Mouse (Mus musculus) hindbrain, embryonic 13.5 days (tissue): ENCODE results near the gene Tbccd1. TPM values are rescaled to one million over a fixed set of nuclear protein-coding genes. Genes with fewer than 3 reads are reported as not detected.

Source experiments
- ATAC-seq: fragments of 200-750 bp; cut with Nextera tagmentation; 2 replicates; pipeline ENCODE4 v1.8.0; 2017; ENCODE audit warnings: moderate TSS enrichment; ENCODE audit not compliant: low FRiP score
- H3K27ac ChIP-seq: fragments of 300-500 bp; sonication (generic); 2 replicates; pipeline ENCODE4 v1.5.1; 2015; ENCODE audit warnings: inconsistent platforms, mild to moderate bottlenecking, moderate library complexity
- H3K27me3 ChIP-seq: fragments of 300-500 bp; sonication (generic); 2 replicates; pipeline ENCODE4 v1.6.1; 2015; ENCODE audit warnings: mild to moderate bottlenecking, inconsistent platforms
- H3K36me3 ChIP-seq: fragments of 300-500 bp; sonication (generic); 2 replicates; pipeline ENCODE4 v1.6.1; 2015; ENCODE audit warnings: mild to moderate bottlenecking, inconsistent platforms
- H3K4me1 ChIP-seq: fragments of 300-500 bp; sonication (generic); replicated peaks from 2 replicates; pipeline ENCODE4 v1.6.1; 2015; ENCODE audit warnings: inconsistent platforms
- H3K4me2 ChIP-seq: fragments of 300-500 bp; sonication (generic); 2 replicates; pipeline ENCODE4 v1.6.1; 2015; ENCODE audit warnings: inconsistent platforms, mild to moderate bottlenecking, moderate library complexity
- H3K4me3 ChIP-seq: fragments of 300-500 bp; sonication (generic); 2 replicates; pipeline ENCODE4 v1.5.1; 2015; ENCODE audit warnings: mild to moderate bottlenecking, inconsistent platforms
- H3K9ac ChIP-seq: fragments of 300-500 bp; sonication (generic); 2 replicates; pipeline ENCODE4 v1.6.1; 2015; ENCODE audit warnings: mild to moderate bottlenecking, inconsistent platforms
- H3K9me3 ChIP-seq: fragments of 300-500 bp; sonication (generic); 2 replicates; pipeline ENCODE4 v1.6.1; 2016; ENCODE audit warnings: inconsistent platforms
- WGBS: fragments of 180-500 bp; shearing (Covaris S2); methylation state at CpG from one replicate; pipeline ENCODE4 v1.1.7; 2015; 5-methylcytosine and 5-hydroxymethylcytosine counted together
- polyA plus RNA-seq: library from polyadenylated mRNA; unstranded; fragments of >200 nt; fragmentation: Nextera tagmentation; extraction: Ambion mirVana; gene quantifications from 2 replicates; pipeline ENCODE4 v1.2.1, GENCODE M21; 2015

Tbccd1 gene
- polyA plus RNA-seq, 1 experiment from 2014 or later = 23.5 TPM

- H3K27me3 ChIP-seq = no peaks in the 10 kb centered on the region
- H3K4me3 ChIP-seq = no peak overlapping the region
- no peak overlapping the region for H3K9ac ChIP-seq
- no peak for ATAC-seq
- no peak overlapping the region for H3K27ac ChIP-seq
- no peaks in the 10 kb centered on the region for H3K4me1 ChIP-seq
- H3K4me2 ChIP-seq = no peak overlapping the region
- WGBS = 82% methylated on average over 5 of the region's 5 CpGs
- no peaks in the 10 kb centered on the region for H3K36me3 ChIP-seq
- H3K9me3 ChIP-seq = no peaks in the 10 kb centered on the region
Observed at GRCm38 (mm10) chr16:22883441-22883840, 26.0 kb upstream of the Tbccd1 start.

- Histone ChIP-seq H3K9me3 (no peaks in the 10 kb centered on the region), H3K27me3 (no peaks in the 10 kb centered on the region), H3K27ac (no peak overlapping the region), H3K4me3 (no peak overlapping the region), H3K9ac (no peak overlapping the region), H3K4me2 (no peak overlapping the region), H3K36me3 (no peaks in the 10 kb centered on the region), H3K4me1 (no peaks in the 10 kb centered on the region)
- no peak for ATAC-seq
- WGBS = 75% methylated on average over 4 of the region's 4 CpGs
Observed at GRCm38 (mm10) chr16:22881487-22881886, 24.0 kb upstream of the Tbccd1 start.

GRCm38 (mm10) chr16:22880900-22881299, 23.4 kb upstream of the Tbccd1 start:
- H3K36me3 ChIP-seq = no peaks in the 10 kb centered on the region
- H3K27ac ChIP-seq = no peak overlapping the region
- H3K27me3 ChIP-seq = no peaks in the 10 kb centered on the region
- 22% methylated on average over 6 of the region's 6 CpGs for WGBS
- H3K4me1 ChIP-seq = no peaks in the 10 kb centered on the region
- H3K9me3 ChIP-seq = no peaks in the 10 kb centered on the region
- H3K9ac ChIP-seq = no peak overlapping the region
- no peak overlapping the region for H3K4me2 ChIP-seq
- no peak for ATAC-seq
- no peak overlapping the region for H3K4me3 ChIP-seq

GRCm38 (mm10) chr16:22879945-22880595, 22.6 kb upstream of the Tbccd1 start:
- no peak overlapping the region for H3K4me3 ChIP-seq
- H3K4me2 ChIP-seq = no peak overlapping the region
- no peaks in the 10 kb centered on the region for H3K4me1 ChIP-seq
- WGBS = 75% methylated on average over 7 of the region's 7 CpGs
- H3K27me3 ChIP-seq = no peaks in the 10 kb centered on the region
- H3K9ac ChIP-seq = no peak overlapping the region
- ATAC-seq = no peak
- H3K9me3 ChIP-seq = no peaks in the 10 kb centered on the region
- H3K27ac ChIP-seq = no peak overlapping the region
- no peaks in the 10 kb centered on the region for H3K36me3 ChIP-seq

GRCm38 (mm10) chr16:22878716-22879115, 21.2 kb upstream of the Tbccd1 start:
- H3K9ac ChIP-seq = no peak overlapping the region
- H3K27me3 ChIP-seq = no peaks in the 10 kb centered on the region
- no peak overlapping the region for H3K4me2 ChIP-seq
- H3K9me3 ChIP-seq = no peaks in the 10 kb centered on the region
- H3K4me1 ChIP-seq = no peaks in the 10 kb centered on the region
- H3K36me3 ChIP-seq = peaks cover 3% of the 10 kb centered on the region; the same call in 1 of the 2 replicates
- H3K27ac ChIP-seq = no peak overlapping the region
- no peak overlapping the region for H3K4me3 ChIP-seq
- whole genome bisulfite sequencing = 81% methylated on average over 7 of the region's 7 CpGs
- no peak for ATAC-seq

GRCm38 (mm10) chr16:22877660-22878390, 20.4 kb upstream of the Tbccd1 start:
- H3K4me3 ChIP-seq = no peak overlapping the region
- H3K36me3 ChIP-seq = peaks cover 12% of the 10 kb centered on the region
- no peaks in the 10 kb centered on the region for H3K9me3 ChIP-seq
- no peak overlapping the region for H3K27ac ChIP-seq
- no peaks in the 10 kb centered on the region for H3K4me1 ChIP-seq
- ATAC-seq = no peak
- H3K9ac ChIP-seq = no peak overlapping the region
- H3K4me2 ChIP-seq = no peak overlapping the region
- H3K27me3 ChIP-seq = no peaks in the 10 kb centered on the region
- WGBS = 77% methylated on average over 11 of the region's 11 CpGs

GRCm38 (mm10) chr16:22876218-22877043, 19.0 kb upstream of the Tbccd1 start:
- H3K4me3 ChIP-seq = no peak overlapping the region
- H3K4me2 ChIP-seq = no peak overlapping the region
- peaks cover 26% of the 10 kb centered on the region for H3K36me3 ChIP-seq
- H3K9ac ChIP-seq = no peak overlapping the region
- ATAC-seq = no peak
- no peak overlapping the region for H3K27ac ChIP-seq
- WGBS = 51% methylated on average over 9 of the region's 9 CpGs
- H3K9me3 ChIP-seq = no peaks in the 10 kb centered on the region
- H3K4me1 ChIP-seq = no peaks in the 10 kb centered on the region
- no peaks in the 10 kb centered on the region for H3K27me3 ChIP-seq

DNA sequence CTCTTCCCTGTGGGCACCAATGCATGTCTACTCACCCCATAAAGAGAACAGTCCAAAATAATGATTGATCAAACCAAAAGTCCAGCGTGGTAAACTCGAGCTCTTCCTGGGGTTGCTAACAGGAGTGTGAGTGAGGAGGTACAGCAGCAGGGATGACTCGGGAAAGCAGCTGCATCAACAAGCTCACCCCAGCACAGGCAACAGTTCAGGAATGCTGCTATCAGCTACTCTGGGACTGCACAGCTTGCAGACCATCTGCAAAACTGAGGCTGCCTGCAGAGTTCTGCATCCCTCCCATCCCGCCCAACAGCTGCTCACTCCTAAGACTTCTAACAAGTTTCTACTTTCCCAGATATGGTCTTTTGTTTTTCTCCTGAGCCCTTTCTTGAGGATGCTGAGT, 15.9 kb upstream of the Tbccd1 start:
- WGBS = 83% methylated on average over 4 of the region's 4 CpGs
- H3K4me1 ChIP-seq = no peaks in the 10 kb centered on the region
- H3K4me3 ChIP-seq = no peak overlapping the region
- peaks cover 57% of the 10 kb centered on the region for H3K36me3 ChIP-seq
- H3K4me2 ChIP-seq = no peak overlapping the region
- H3K27ac ChIP-seq = no peak overlapping the region
- ATAC-seq = no peak
- H3K27me3 ChIP-seq = no peaks in the 10 kb centered on the region
- H3K9ac ChIP-seq = no peak overlapping the region
- no peaks in the 10 kb centered on the region for H3K9me3 ChIP-seq

GRCm38 (mm10) chr16:22872397-22872796, 14.9 kb upstream of the Tbccd1 start:
- no peaks in the 10 kb centered on the region for H3K4me1 ChIP-seq
- H3K36me3 ChIP-seq = peaks cover 65% of the 10 kb centered on the region
- no peaks in the 10 kb centered on the region for H3K27me3 ChIP-seq
- ATAC-seq = no peak
- H3K4me2 ChIP-seq = no peak overlapping the region
- H3K27ac ChIP-seq = no peak overlapping the region
- H3K9ac ChIP-seq = no peak overlapping the region
- H3K9me3 ChIP-seq = no peaks in the 10 kb centered on the region
- 93% methylated on average over 8 of the region's 8 CpGs for WGBS
- H3K4me3 ChIP-seq = no peak overlapping the region

- Histone ChIP-seq H3K4me2 (peak overlapping the region; percentile 86), H3K36me3 (no peaks in the 10 kb centered on the region), H3K27me3 (no peaks in the 10 kb centered on the region), H3K27ac (peak overlapping the region; percentile 70), H3K9ac (peak overlapping the region; percentile 69), H3K4me3 (peak overlapping the region; percentile 98), H3K4me1 (peaks cover 21% of the 10 kb centered on the region), H3K9me3 (no peaks in the 10 kb centered on the region)
- no peak for ATAC-seq
- 16% methylated on average over 9 of the region's 9 CpGs for WGBS
Observed at GRCm38 (mm10) chr16:22856773-22857172, 696 bp downstream of the Tbccd1 start.

- Histone ChIP-seq H3K9ac (no peak overlapping the region), H3K4me1 (peaks cover 6% of the 10 kb centered on the region), H3K27ac (no peak overlapping the region), H3K4me2 (no peak overlapping the region), H3K27me3 (no peaks in the 10 kb centered on the region), H3K36me3 (no peaks in the 10 kb centered on the region), H3K9me3 (no peaks in the 10 kb centered on the region), H3K4me3 (no peak overlapping the region)
- WGBS = 98% methylated on average over 4 of the region's 4 CpGs
- no peak for ATAC-seq
Observed at GRCm38 (mm10) chr16:22852709-22853108, 4.8 kb downstream of the Tbccd1 start.

DNA sequence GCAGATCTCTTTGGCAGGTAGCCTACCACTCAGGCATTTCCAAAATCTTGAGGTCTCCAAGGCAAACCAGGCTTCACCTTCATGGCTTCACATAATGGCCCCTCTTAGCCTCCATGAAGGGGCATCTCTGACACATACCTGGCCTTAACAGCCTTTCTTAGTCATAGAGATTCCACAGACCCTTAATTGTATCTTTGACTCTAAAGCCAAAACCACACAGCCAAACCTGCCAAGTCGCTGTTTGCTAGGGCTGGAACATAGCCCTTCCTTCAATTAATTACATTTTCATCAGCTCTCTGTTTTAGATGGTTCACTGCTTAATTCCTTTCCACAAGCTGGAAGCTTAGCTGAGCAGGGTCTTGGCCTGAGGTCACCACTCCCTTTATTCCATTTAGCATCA, 9.1 kb downstream of the Tbccd1 start:
- no peak overlapping the region for H3K9ac ChIP-seq
- H3K4me3 ChIP-seq = no peak overlapping the region
- peaks cover 15% of the 10 kb centered on the region for H3K4me1 ChIP-seq
- H3K36me3 ChIP-seq = no peaks in the 10 kb centered on the region
- ATAC-seq = no peak
- H3K27ac ChIP-seq = no peak overlapping the region
- H3K27me3 ChIP-seq = no peaks in the 10 kb centered on the region
- H3K4me2 ChIP-seq = no peak overlapping the region
- WGBS = 95% methylated on average over 1 of the region's 1 CpGs
- H3K9me3 ChIP-seq = no peaks in the 10 kb centered on the region
